Mouse (Mus musculus) gastrocnemius, adult 2 months (tissue): ENCODE results near the gene Rrp12. TPM values are rescaled to one million over a fixed set of nuclear protein-coding genes. Genes with fewer than 3 reads are reported as not detected.
A peak's percentile ranks its signal among the peaks of the same experiment; 100 is the strongest.
"Not testable (repeated sequence)": the region's sequence is repeated elsewhere in the genome, so short reads cannot be mapped to it uniquely, and the experiment has no call there.

ENCODE experiments used
- DNase-seq: peaks from one replicate; pipeline ENCODE4 v3.0.0; 2022
- H3K27ac ChIP-seq: fragments of 200-600 bp; 2 replicates; pipeline ENCODE4 v1.8.1; 2022; ENCODE audit warnings: mild to moderate bottlenecking
- H3K4me3 ChIP-seq: fragments of 200-600 bp; 2 replicates; pipeline ENCODE4 v1.8.1; 2022; ENCODE audit warnings: mild to moderate bottlenecking, moderate library complexity
- CTCF ChIP-seq: fragments of 200-600 bp; IDR thresholded peaks from 2 replicates; pipeline ENCODE4 v1.8.1; 2022; ENCODE audit warnings: antibody characterized with exemption, mild to moderate bottlenecking, moderate library complexity
- intact Hi-C: fragments of 180-260 bp; cut with DNase I; formaldehyde crosslinking; loops from one replicate; pipeline ENCODE4 v1.15.1; 2025
- total RNA-seq, 2 experiments: library from RNA; stranded (reverse); gene quantifications; 2 replicates each; pipeline ENCODE4 v1.2.3; 2021

Gene Rrp12
- total RNA-seq, 2 experiments from 2014 or later: 30.5 to 31.4 TPM

DNA sequence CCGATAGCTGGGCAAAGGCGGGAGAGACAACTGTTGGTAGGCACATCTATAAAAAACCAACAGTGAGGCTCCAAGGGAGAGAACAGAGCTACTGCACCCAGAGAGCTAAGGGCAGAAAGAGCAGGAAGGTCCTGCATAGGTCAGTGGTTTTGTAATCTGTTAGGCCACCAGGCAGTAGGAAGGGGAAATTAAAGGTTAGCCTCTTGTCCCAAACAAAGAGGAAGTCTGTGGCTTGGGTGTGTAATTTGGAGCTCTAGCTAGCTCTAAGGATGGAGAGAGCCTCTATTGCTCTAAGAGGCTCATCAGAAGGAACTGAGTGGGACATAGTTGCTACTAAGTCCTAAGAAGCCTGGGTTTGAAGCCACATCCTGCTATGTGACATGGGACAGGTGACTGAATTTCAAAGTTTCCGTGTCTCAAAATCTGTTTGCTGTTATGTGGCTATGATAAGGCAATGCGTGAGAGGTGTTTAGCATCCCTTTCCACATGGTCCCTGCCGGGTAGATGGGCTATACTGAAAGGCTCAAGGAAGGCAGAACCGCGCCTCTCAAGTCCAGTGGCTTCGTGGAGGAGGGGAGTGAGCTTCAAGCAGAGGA lies 4.6 kb upstream of the Rrp12 start:
- TF ChIP-seq CTCF: no peak
- Histone ChIP-seq H3K27ac (no peak overlapping the region), H3K4me3 (no peak overlapping the region)
- intact Hi-C loops: no loop called here
- no peak for DNase-seq

DNA sequence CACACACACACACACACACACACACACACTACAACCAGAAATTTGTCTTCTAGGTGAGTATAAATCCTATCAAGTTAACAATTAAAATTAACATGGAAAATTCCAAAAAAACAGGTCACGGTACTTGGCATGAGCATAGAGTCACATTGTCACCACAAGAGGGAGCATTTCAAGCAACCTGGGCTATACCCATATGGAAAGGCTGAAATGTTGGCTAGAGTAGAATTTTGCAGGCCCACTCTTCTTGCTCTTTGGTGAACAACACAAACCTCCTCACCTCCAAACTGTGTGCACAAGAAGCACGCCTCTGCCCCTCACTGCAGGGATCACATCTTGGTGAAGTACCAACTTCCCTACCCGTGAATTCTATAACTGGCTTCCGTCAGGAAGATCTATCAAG lies 2.9 kb upstream of the Rrp12 start:
- H3K27ac ChIP-seq: no peak overlapping the region
- TF ChIP-seq CTCF: peak; percentile 73
- DNase-seq: no peak
- no peak overlapping the region for H3K4me3 ChIP-seq
- intact Hi-C loops: loop anchor here (5.0 kb wide), 2 partner anchors 52 to 128 kb away; partner anchors contain the start of gene Frat2

DNA sequence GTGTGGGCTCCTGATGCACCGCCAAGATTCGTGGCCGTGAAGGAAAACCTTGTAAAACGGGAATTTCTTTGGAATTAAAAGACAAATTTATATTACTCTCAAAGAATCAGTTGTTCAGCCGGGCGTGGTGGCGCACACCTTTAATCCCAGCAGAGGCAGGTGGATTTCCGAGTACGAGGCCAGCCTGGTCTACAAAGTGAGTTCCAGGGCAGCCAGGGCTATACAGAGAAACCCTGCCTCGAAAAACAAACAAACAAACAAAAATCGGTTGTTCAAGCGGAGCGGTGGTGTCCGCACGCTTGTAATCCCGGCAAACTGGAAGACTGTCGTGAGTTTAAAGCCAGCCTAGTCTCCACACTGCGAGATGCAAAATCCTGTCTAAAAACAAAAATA lies 342 bp upstream of the Rrp12 start:
- peak overlapping the region; percentile 94 for H3K27ac ChIP-seq
- peak overlapping the region; percentile 76 for H3K4me3 ChIP-seq
- intact Hi-C loops: loop anchor here (5.0 kb wide), 2 partner anchors 49 to 131 kb away; partner anchors contain the start of gene Frat2
- no peak for DNase-seq
- no peak for TF ChIP-seq CTCF

DNA sequence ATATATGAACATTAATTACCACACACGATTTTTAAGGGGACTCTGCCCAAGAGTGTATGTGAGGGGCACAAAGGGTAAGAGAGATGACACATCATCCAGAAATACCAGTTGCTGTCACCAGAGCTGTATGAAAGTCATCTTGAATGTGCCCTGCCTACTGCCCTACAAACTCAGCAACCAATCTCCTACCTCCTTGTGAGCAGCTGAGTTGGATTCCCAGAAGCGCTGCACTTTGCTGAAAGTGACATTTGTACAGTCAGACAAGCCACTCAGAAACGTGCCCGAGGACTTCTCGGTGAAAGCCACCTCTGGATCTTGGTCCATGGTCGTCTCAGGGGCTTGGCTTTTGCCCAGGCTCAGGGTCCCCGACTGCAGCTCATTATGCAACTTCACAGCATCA lies 1.0 kb downstream of the Rrp12 start:
- peak; percentile 56 for DNase-seq

DNA sequence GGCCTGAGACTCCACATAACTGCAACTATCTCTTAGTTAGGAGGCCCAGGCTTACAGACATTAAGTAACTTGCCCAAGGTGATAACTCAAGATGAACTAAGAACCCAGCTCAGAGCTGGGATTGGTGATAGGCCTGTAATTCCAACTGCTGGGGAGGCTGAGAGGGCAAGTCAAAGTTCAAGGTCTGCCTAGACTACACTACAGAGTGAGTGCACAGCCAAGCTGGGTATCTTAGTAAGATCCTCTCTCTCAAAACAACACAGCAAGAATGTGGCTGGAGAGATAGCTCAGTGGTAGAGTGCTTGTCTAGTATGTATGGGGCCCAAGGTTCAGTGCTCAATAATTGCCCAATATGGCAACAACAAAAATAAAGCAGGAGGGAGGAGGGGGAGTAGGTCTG lies 7.8 kb downstream of the Rrp12 start:
- no peak for DNase-seq
- H3K4me3 ChIP-seq: no peak overlapping the region
- intact Hi-C loops: no loop called here
- no peak for TF ChIP-seq CTCF
- H3K27ac ChIP-seq: no peak overlapping the region

More for the DNA sequence above, 1.0 kb downstream of the Rrp12 start:
- Histone ChIP-seq H3K27ac (peak overlapping the region; percentile 94), H3K4me3 (peak overlapping the region; percentile 76)
- TF ChIP-seq CTCF: no peak
- intact Hi-C loops: loop anchor here (5.0 kb wide), 2 partner anchors 48 to 132 kb away; partner anchors contain the start of gene Frat2

DNA sequence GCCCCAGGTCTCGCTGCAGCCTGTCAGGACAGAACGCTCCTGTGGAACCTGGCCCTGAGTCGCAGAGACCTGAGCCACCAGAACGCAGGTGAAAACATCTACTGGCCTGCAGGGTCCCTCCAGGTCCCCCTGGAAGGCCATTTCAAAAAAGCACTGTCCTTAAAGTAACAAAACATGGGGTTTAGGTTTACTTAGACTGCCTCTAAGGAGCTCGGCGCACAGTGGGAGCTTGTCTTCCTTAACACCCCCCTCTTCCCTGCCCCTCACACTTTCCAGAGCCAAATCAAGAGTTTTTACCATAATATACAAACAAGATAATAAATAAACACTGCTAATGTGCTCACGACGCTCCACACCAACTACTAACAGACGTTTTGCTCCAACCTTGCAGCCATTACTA lies 12.1 kb downstream of the Rrp12 start:
- DNase-seq: no peak
- intact Hi-C loops: no loop called here

DNA sequence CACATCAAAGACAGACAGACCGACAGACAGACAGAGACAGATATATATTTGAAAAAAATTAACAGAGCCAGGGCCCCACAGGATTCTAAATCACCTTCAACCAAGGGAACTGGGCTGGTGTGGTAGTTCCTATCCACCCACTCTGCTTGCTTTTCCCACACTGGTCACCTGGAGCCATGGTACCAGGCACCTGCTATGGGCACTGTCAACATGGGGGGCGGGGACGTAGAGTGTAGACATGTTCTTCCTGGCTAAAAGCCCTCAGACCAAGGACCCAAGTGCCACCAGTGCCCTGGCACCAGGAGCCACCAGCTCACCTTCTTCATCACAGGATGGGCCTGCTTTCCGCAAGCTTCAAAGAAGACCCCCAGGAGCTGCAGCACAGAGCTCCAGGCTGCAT lies 14.1 kb downstream of the Rrp12 start:
- no peak for DNase-seq
- Histone ChIP-seq H3K27ac (no peak overlapping the region; the same call in 1 of the 2 replicates), H3K4me3 (no peak overlapping the region)
- intact Hi-C loops: no loop called here
- TF ChIP-seq CTCF: no peak

More for the DNA sequence above, 12.1 kb downstream of the Rrp12 start:
- TF ChIP-seq CTCF: no peak
- Histone ChIP-seq H3K4me3 (no peak overlapping the region), H3K27ac (no peak overlapping the region)

DNA sequence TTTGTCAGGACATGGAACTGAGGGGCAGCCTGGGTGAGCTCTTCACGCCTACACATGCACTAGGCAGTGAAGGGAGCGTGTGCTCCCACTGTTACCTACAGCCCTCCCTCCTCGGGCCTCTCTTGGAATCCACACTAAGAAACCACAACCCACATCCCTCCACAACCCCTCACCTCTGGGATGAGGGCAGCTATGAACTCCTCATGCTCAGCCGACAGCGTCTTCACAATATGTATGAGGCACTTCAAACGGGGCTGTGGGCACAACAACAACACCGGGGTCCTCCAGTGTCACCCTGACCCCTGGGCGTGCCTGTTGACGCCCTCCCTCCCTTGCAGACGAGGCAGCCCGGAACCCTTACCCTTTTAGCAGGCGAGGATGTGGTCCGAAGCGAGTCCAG lies 21.6 kb downstream of the Rrp12 start:
- no peak for TF ChIP-seq CTCF
- no peak overlapping the region for H3K4me3 ChIP-seq
- intact Hi-C loops: loop anchor here (10.0 kb wide), 1 partner anchor 220 kb away; no protein-coding TSS in a partner anchor
- H3K27ac ChIP-seq: no peak overlapping the region
- DNase-seq: no peak

DNA sequence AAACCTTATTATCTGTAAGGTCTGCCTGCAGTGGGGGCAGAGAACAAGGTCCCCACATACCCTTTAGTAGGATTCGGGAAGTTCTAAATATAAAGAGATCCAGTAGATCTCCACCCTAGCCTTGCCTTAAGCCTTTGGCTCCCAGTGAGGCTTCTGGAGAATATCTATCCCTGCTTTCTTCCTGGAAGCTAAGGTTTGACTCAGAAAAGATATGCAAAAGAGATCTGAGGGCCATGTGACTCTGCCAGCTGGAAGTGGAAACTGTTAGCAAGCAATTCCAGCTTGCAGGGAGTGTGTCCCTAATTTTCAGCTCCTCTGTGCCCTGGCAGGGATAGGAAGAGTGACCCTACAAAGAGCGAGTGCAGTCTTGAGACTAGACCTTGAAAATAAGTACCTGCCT lies 23.7 kb downstream of the Rrp12 start:
- no peak for DNase-seq
- H3K27ac ChIP-seq: no peak overlapping the region
- no peak overlapping the region for H3K4me3 ChIP-seq
- intact Hi-C loops: loop anchor here (10.0 kb wide), 1 partner anchor 217 kb away; no protein-coding TSS in a partner anchor
- no peak for TF ChIP-seq CTCF

DNA sequence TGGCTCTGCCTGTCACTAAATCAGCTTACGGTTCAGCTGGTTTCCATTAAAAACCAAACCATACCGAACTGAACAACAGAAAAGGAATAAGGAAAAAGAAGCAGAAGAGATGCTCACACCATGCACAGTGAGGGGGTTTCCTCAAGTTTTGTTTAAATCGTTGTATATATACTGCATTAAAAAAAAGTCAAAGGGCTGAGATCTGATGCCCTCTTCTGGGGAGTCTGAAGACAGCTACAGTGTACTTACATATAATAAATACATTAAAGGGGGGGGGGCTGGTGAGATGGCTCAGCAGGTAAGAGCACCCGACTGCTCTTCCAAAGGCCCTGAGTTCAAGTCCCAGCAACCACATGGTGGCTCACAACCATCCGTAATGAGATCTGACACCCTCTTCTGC lies 26.0 kb downstream of the Rrp12 start:
- intact Hi-C loops: loop anchor here (10.0 kb wide), 1 partner anchor 215 kb away; no protein-coding TSS in a partner anchor
- peak; percentile 15; the same call in 1 of the 2 replicates for TF ChIP-seq CTCF
- H3K4me3 ChIP-seq, H3K27ac ChIP-seq, DNase-seq: not testable (repeated sequence)

DNA sequence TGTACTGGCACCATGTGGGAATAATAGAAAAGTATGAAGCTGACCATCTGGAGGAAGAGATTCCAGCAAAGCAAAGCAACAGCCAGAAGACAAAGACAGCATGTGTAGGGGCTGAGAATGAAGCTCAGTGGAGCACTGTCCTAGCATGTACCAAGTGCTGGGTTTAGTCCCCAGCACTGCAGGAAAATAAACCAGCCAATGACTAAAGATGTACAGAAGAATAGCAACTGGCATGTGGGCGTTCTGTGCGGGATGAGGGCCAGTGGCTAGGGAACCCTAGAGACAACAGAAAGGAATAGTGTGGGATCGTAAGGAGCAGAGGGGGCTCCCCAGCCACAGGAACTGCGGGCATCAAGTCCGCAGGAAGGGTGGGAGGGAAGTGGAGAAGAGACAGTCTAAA lies 26.7 kb downstream of the Rrp12 start:
- Histone ChIP-seq H3K4me3 (no peak overlapping the region), H3K27ac (no peak overlapping the region)
- DNase-seq: no peak
- intact Hi-C loops: no loop called here
- no peak for TF ChIP-seq CTCF

DNA sequence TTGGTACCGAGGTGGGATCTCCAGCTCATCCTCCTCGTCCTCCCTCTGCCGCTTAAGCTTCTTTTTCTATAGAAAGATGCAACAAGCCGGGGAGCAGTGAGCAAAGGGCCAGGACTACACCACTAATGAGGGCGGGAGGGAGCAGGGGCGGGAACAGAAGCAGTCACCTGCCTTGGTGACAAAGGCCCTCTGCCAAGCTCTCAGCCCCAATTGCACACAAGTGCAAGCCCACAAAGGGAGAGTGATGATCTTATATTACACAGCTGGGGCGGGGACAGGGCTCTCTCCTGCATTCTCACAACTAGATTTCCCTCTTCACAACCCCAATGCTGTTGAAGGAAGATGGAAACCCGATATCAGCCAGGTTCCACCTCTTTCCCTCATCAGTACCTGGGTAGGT lies 29.3 kb downstream of the Rrp12 start:
- no peak overlapping the region for H3K4me3 ChIP-seq
- no peak for TF ChIP-seq CTCF
- intact Hi-C loops: no loop called here
- DNase-seq: no peak
- no peak overlapping the region for H3K27ac ChIP-seq

DNA sequence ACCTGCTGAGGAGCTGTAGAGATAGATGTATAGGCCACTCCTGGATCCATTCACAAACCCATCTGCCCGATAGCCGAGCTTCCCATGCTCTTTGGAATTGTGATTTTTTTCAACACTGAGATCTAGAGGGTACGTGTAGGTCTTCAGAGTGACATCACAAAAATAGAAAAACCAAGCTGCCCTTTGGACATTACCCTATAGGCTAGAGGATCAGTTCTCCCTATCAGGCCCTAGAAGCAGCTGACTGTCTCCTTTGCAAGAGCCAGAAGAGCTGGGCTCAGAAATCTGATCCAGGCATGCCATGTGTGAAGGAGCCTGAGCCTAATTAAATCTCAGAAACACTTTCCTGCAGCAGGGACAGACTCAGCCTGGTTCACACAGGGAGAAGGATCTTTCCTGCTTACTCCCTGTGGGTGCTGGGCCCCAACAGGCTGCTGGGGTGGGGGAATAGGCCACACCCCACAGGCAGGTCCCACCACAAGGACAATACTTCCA lies 38.1 kb downstream of the Rrp12 start:
- intact Hi-C loops: no loop called here

More for the DNA sequence above, 38.1 kb downstream of the Rrp12 start:
- DNase-seq: peak; percentile 44
- TF ChIP-seq CTCF: no peak
- H3K4me3 ChIP-seq: no peak overlapping the region
- peak overlapping the region; percentile 88 for H3K27ac ChIP-seq
